Mouse (Mus musculus) limb, embryonic 11.5 days (tissue): Measurements from ENCODE around the gene Slf1. TPM values are rescaled to one million over a fixed set of nuclear protein-coding genes. Genes with fewer than 3 reads are reported as not detected.

Source experiments
- ATAC-seq: fragments of 200-750 bp; cut with Nextera tagmentation; 2 replicates; pipeline ENCODE4 v1.8.0; 2017; ENCODE audit warnings: low read depth; ENCODE audit not compliant: insufficient number of reproducible peaks, low FRiP score, low TSS enrichment
- DNase-seq: peaks from one replicate; pipeline ENCODE4 v3.0.0-alpha.2; 2015; ENCODE audit warnings: low spot score
- H3K27ac ChIP-seq: fragments of 300-500 bp; sonication (generic); replicated peaks from 2 replicates; pipeline ENCODE4 v1.5.1; 2014; ENCODE audit warnings: low read depth, mild to moderate bottlenecking, low read length
- H3K27me3 ChIP-seq: fragments of 300-500 bp; sonication (generic); 2 replicates; pipeline ENCODE4 v1.6.1; 2014; ENCODE audit warnings: mild to moderate bottlenecking, low read length, mixed read lengths; ENCODE audit not compliant: control insufficient read depth, insufficient read depth
- H3K36me3 ChIP-seq: fragments of 300-500 bp; sonication (generic); 2 replicates; pipeline ENCODE4 v1.6.1; 2014; ENCODE audit warnings: mild to moderate bottlenecking, low read length, moderate library complexity, mixed read lengths; ENCODE audit not compliant: control insufficient read depth, insufficient read depth
- H3K4me1 ChIP-seq: fragments of 300-500 bp; sonication (generic); 2 replicates; pipeline ENCODE4 v1.6.1; 2014; ENCODE audit warnings: low read length, mixed read lengths; ENCODE audit not compliant: control insufficient read depth, insufficient read depth
- H3K4me2 ChIP-seq: fragments of 300-500 bp; sonication (generic); 2 replicates; pipeline ENCODE4 v1.6.1; 2014; ENCODE audit warnings: low read depth, mild to moderate bottlenecking, moderate library complexity; ENCODE audit not compliant: severe bottlenecking
- H3K4me3 ChIP-seq: fragments of 300-500 bp; sonication (generic); 2 replicates; pipeline ENCODE4 v1.5.1; 2014; ENCODE audit warnings: low read depth, low read length
- H3K9ac ChIP-seq: fragments of 300-500 bp; sonication (generic); 2 replicates; pipeline ENCODE4 v1.6.1; 2014; ENCODE audit warnings: mild to moderate bottlenecking, low read length
- H3K9me3 ChIP-seq: fragments of 300-500 bp; sonication (generic); 2 replicates; pipeline ENCODE4 v1.6.1; 2016; ENCODE audit warnings: low read length; ENCODE audit not compliant: control insufficient read depth
- WGBS: fragments of 180-500 bp; shearing (Covaris S2); extraction: QIAGEN DNeasy Blood & Tissue Kit; methylation state at CpG from one replicate; pipeline ENCODE4 v1.1.7; 2014; 5-methylcytosine and 5-hydroxymethylcytosine counted together
- polyA plus RNA-seq: library from polyadenylated mRNA; unstranded; fragments of >200 nt; fragmentation: Nextera tagmentation; extraction: Ambion mirVana; gene quantifications from 2 replicates; pipeline ENCODE4 v1.2.1, GENCODE M21; 2014

The Slf1 gene
- polyA plus RNA-seq: 45.9 and 52.6 TPM in 2 replicates

DNA sequence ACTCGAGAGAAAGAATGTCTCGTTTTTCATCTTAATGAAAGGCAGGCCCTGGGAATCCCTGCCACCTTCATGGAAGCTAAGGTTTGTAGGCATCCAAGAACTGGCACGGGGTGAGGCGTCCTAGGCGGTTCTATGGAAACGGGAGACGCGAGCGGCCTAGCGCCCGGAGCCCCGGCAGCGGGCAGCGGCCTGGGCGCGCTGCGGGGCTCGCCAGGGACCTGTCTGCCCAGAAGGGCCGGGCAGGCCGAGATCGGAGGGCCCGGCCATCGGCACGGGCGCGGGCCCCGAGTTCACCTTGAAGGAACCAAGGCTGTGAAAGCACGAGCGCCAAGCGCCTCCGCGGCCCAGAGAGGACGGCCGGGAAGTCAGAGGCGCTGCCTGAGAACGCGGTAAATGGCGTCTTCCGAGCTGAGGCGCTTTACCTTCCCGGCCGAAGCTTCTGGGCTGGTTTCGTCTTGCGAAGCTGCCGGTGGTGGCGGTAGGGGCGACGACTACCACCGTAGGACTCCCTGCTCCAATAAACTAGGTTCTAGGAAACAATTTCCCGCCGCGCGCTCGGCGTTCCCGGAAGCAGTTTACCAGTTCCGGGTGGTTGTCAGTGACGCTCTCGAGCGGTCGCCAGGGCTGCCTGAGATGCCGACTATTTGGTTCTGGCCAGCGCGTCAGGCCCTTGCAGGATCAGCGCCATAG is at the start of gene Slf1, which contains the start of gene 2210408I21Rik:
Slf1 (minus strand) TSS at position 543 of the 690 bp plus-strand sequence.
2210408I21Rik (plus strand) TSS at position 610 of the 690 bp plus-strand sequence.
- no peaks in the 10 kb centered on the region for H3K9me3 ChIP-seq
- under 1% methylated on average over 65 of the region's 65 CpGs for WGBS
- peak; percentile 94 for DNase-seq
- no peaks in the 10 kb centered on the region for H3K36me3 ChIP-seq
- H3K27ac ChIP-seq: peak within 1 kb of the TSS; percentile 95
- H3K9ac ChIP-seq: peak within 1 kb of the TSS; percentile 93
- no peaks in the 10 kb centered on the region for H3K4me1 ChIP-seq
- peak within 1 kb of the TSS; percentile 57 for H3K4me2 ChIP-seq
- peak within 1 kb of the TSS; percentile 93 for H3K4me3 ChIP-seq
- peak; percentile 96 for ATAC-seq
- H3K27me3 ChIP-seq: no peaks in the 10 kb centered on the region

DNA sequence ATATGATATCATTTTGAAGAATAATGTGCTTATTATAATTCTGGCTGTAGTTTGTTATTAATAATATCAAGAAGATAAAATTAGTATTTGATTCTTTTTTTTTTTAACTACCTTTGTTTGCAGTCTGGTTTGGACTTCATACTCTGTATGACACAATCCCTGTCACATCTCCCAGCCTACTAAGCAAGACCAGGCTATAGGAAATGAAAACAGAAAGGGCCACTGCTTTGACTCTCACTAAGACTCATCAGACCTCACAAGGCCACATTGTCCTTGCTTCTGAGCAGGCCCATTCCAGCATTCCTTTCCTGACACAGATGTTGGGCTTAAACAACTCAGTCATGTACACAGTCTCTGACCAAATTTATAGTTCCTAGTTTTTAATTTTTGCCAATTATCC is 42.7 kb upstream of the Slf1 start:
- Histone ChIP-seq H3K9me3 (no peaks in the 10 kb centered on the region), H3K27me3 (no peaks in the 10 kb centered on the region), H3K36me3 (no peaks in the 10 kb centered on the region), H3K9ac (no peak overlapping the region), H3K4me1 (no peaks in the 10 kb centered on the region), H3K4me3 (no peak overlapping the region), H3K4me2 (no peak overlapping the region), H3K27ac (no peak overlapping the region)
- ATAC-seq (no peak; the same call in 1 of the 2 replicates), DNase-seq (no peak)

DNA sequence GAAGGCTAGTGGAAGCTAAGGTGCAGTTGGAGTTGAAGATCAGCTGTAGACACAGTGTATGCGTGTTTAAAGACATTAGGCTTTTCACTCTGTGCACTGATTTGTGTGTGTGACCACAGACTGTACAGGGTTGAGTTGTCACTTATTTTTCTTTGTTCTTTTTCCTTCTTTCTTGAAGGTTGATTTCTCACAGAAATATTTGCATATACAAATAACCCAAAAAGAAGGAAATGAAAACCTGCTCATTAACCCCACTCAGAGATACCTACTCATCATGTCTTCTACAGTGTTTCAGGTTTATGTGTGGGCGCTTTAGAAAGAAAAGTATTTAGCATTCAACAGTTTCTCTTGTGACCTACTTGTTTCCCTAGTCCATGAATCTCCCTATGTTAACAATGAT is 5.6 kb upstream of the Slf1 start:
- no peaks in the 10 kb centered on the region for H3K27me3 ChIP-seq
- DNase-seq (no peak), ATAC-seq (no peak)
- H3K9me3 ChIP-seq: no peaks in the 10 kb centered on the region
- H3K27ac ChIP-seq: no peak overlapping the region
- H3K4me1 ChIP-seq: no peaks in the 10 kb centered on the region
- no peak overlapping the region for H3K4me2 ChIP-seq
- WGBS: 89% methylated on average over 2 of the region's 2 CpGs
- no peak overlapping the region for H3K4me3 ChIP-seq
- H3K36me3 ChIP-seq: no peaks in the 10 kb centered on the region
- no peak overlapping the region for H3K9ac ChIP-seq

DNA sequence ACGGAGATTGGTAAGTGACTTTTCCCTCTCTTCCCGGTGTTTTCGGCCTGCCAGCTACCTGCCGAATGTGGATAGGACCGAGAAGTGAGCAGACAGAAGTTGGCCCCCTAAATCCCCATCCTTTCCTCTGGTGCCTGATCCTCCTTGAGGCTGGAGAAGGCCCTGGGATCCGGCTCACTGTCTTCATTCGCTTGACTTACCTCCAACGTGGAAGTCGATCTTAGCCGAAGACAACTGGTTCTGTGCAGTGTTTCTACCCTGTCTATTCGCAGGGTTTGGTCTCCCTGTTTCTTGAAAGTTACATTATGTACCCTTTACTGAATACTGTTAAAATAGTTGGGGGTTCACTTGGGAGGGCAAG is 328 bp upstream of the Slf1 start:
- Histone ChIP-seq H3K4me1 (no peaks in the 10 kb centered on the region), H3K4me3 (peak overlapping the region; percentile 93), H3K9ac (peak overlapping the region; percentile 93), H3K36me3 (no peaks in the 10 kb centered on the region), H3K9me3 (no peaks in the 10 kb centered on the region), H3K4me2 (peak overlapping the region; percentile 57), H3K27ac (no peak overlapping the region; the same call in 1 of the 2 replicates), H3K27me3 (no peaks in the 10 kb centered on the region)
- WGBS: under 1% methylated on average over 11 of the region's 11 CpGs
- DNase-seq: no peak
- ATAC-seq: peak; percentile 61

DNA sequence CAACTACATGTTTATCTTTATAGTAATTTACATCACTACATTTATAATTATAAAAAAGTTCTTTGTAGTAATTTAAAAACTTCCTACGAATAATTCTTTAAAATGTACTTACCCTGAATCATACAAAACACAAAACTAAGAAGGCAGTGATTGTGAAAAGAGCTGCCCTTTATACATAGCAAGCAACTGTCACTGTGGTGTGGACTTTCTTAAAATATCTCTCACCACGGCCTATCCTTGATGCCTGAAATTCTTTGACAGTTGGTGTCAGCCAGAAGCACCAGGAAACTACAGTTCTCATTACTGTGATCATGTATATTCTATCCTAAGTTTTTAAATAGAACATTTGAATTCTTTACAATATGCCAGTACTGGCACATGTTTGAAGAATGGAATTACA is 4.1 kb downstream of the Slf1 start:
- H3K27me3 ChIP-seq: no peaks in the 10 kb centered on the region
- no peak for DNase-seq
- no peak for ATAC-seq
- no peak overlapping the region for H3K27ac ChIP-seq
- no peaks in the 10 kb centered on the region for H3K36me3 ChIP-seq
- H3K4me3 ChIP-seq: no peak overlapping the region
- no peak overlapping the region for H3K9ac ChIP-seq
- no peaks in the 10 kb centered on the region for H3K4me1 ChIP-seq
- 88% methylated on average over 2 of the region's 2 CpGs for WGBS
- no peaks in the 10 kb centered on the region for H3K9me3 ChIP-seq
- no peak overlapping the region for H3K4me2 ChIP-seq

DNA sequence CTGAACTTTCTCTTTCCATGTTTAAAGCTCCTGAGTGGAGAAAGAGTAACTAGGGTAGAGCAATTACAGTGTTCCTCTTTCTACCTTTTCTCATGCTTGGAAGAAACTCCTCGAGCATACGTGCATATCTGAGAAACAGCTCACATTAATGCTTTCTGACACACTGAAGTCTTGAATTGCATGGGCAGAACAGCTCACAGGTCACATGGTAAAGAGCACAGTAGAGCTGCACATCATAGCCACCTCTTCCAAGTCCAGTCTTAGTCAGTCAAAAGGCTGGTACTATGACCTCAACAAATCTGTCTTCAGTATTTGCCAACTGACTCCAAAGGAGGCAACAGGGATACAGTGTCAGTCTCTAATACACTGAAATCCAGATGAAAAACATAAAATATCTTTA is 7.0 kb downstream of the Slf1 start:
- Histone ChIP-seq H3K27ac (no peak overlapping the region), H3K9ac (no peak overlapping the region), H3K4me2 (no peak overlapping the region), H3K9me3 (no peaks in the 10 kb centered on the region), H3K36me3 (no peaks in the 10 kb centered on the region), H3K4me3 (no peak overlapping the region), H3K4me1 (no peaks in the 10 kb centered on the region), H3K27me3 (no peaks in the 10 kb centered on the region)
- DNase-seq (no peak), ATAC-seq (no peak)
- 94% methylated on average over 2 of the region's 2 CpGs for WGBS

DNA sequence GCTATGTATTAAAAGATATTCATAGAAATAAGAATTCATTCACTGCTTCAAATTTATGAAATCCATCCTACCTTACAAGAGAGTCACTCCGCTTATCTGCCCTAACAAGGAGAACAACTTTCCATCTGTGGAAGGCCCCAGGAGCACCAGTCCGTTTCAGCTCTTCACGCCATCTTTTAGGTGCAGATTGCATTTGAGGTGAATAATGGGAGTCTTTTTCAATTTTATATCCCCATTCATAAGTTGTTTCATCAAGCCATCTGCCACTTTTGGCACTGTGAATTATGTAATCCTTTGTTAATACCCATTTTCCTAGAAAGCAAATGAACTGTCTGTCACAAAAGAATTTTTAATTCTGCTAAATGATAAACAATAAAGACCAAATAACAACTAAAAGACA is 10.1 kb downstream of the Slf1 start:
- Histone ChIP-seq H3K36me3 (no peaks in the 10 kb centered on the region), H3K4me1 (no peaks in the 10 kb centered on the region), H3K27me3 (no peaks in the 10 kb centered on the region), H3K9ac (no peak overlapping the region), H3K27ac (no peak overlapping the region), H3K9me3 (no peaks in the 10 kb centered on the region), H3K4me3 (no peak overlapping the region), H3K4me2 (no peak overlapping the region)
- DNase-seq (no peak), ATAC-seq (no peak)
- 97% methylated on average over 3 of the region's 3 CpGs for WGBS

DNA sequence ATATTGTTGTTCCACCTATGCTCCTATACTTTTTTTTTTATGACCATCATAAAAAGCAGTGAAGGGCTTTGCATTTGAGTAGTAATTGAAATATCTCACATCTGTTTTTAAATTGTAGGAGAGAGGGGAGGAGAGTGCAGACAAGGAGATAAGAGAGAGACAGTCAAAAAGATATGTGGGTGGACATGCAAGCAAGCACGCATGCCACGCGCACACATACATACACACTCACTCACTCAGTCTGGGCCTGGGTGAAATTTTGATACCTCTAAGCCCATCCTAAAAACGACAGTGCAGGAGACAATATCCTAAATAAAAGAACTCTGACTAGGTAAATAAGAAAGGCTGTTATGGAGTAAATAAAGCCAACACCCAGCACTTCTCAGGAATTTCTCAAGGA is 16.6 kb downstream of the Slf1 start:
- no peak overlapping the region for H3K4me2 ChIP-seq
- H3K4me1 ChIP-seq: no peaks in the 10 kb centered on the region
- DNase-seq (no peak), ATAC-seq (no peak)
- no peaks in the 10 kb centered on the region for H3K36me3 ChIP-seq
- H3K27me3 ChIP-seq: no peaks in the 10 kb centered on the region
- H3K9ac ChIP-seq: no peak overlapping the region
- H3K9me3 ChIP-seq: no peaks in the 10 kb centered on the region
- no peak overlapping the region for H3K27ac ChIP-seq
- WGBS: 92% methylated on average over 4 of the region's 4 CpGs
- H3K4me3 ChIP-seq: no peak overlapping the region

DNA sequence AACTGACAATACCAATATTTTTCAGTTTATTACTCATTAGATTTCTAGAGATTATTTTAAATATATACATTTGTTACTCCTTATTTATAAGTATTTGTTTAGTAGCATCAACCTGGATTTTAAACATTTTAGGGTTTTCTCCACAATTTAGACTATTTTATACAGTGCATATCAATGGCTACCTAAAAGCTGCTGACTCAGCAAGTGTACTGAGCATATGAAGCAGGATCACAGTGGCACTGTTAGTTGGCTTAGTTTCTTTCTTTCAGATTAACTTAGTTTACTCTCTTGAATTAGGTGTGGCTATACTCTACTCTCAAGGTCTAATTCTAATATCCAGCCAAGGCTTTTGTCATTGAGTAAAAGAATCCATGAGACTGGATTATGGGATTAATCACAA is 27.5 kb downstream of the Slf1 start:
- no peaks in the 10 kb centered on the region for H3K27me3 ChIP-seq
- H3K4me1 ChIP-seq: no peaks in the 10 kb centered on the region
- no peak overlapping the region for H3K9ac ChIP-seq
- no peak overlapping the region for H3K4me2 ChIP-seq
- peaks cover 2% of the 10 kb centered on the region; the same call in 1 of the 2 replicates for H3K36me3 ChIP-seq
- H3K27ac ChIP-seq: no peak overlapping the region
- DNase-seq (no peak), ATAC-seq (no peak)
- H3K9me3 ChIP-seq: no peaks in the 10 kb centered on the region
- H3K4me3 ChIP-seq: no peak overlapping the region
